ENCODE assay signal across 28 mouse cellular contexts in the genomic region with DNA sequence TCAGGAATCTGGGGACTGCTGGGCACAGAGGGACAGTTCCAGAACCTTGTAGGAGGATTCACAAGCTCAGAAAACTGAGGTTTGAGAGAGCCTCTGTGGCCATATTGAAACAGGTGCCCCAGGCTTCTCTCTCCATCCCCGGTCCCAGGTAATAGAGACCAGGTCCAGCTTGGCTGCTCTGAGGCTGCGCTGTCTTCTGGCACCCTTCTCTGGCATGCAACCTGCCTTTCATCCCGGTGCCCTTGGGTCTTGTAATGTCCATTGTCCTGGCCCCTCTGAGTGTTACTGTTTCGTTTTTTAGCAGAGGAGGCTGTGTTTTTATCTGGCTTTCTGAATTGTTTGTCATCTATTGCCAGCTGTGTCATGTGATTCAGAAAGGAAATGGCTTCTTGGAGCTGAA.
A peak's percentile ranks its signal among the peaks of the same experiment; 100 is the strongest.
DNase-seq lines count a peak whose midpoint lies in the region; ATAC-seq and TF ChIP-seq lines count a peak whose summit lies in the region.
"Had no signal": no experiment of that assay in that cellular context is flagged by ENCODE, and none has a peak within 500 bp of the region (broad histone marks: within the 10 kb centered on the region; RNA-seq: fewer than 3 reads in every experiment).

No protein-coding gene starts in this region.

- peak; percentile 22; the same call in 1 of the 2 replicates for ATAC-seq in heart, embryonic 12.5 days (ENCODE audit: insufficient number of reproducible peaks, low FRiP score)
- ATAC-seq in granulocyte monocyte progenitor cell, adult 5-6 weeks (replicated peaks; ENCODE audit: poor library complexity, severe bottlenecking), result no peak
- ATAC-seq: forebrain, embryonic 15.5 days; Patski had no signal

- no peaks in the 10 kb centered on the region for H3K36me3 ChIP-seq in heart, embryonic 12.5 days
- H3K36me3 ChIP-seq: embryonic facial prominence, embryonic 10.5 days; embryonic facial prominence, embryonic 13.5 days; forebrain, embryonic 12.5 days; forebrain, embryonic 15.5 days; G1E; heart, embryonic 15.5 days; hindbrain, embryonic 12.5 days; hindbrain, embryonic 15.5 days had no signal

- no peak for TF ChIP-seq CTCF in lung, adult 2 months (IDR thresholded peaks at IDR 0.05; ENCODE audit: insufficient read depth, low read length)

- TF ChIP-seq POLR2A in lung, adult 2 months (IDR thresholded peaks at IDR 0.05; ENCODE audit: borderline replicate concordance, extremely low read depth, low read depth, low read length), result no peak

- no peak overlapping the region for H3K27ac ChIP-seq in heart, embryonic 12.5 days (ENCODE audit: poor library complexity, severe bottlenecking)
- H3K27ac ChIP-seq: embryonic facial prominence, embryonic 10.5 days; embryonic facial prominence, embryonic 13.5 days; forebrain, embryonic 12.5 days; forebrain, embryonic 15.5 days; heart, embryonic 15.5 days; hindbrain, embryonic 12.5 days; hindbrain, embryonic 15.5 days had no signal

- no peak overlapping the region for H3K4me2 ChIP-seq in heart, embryonic 12.5 days
- H3K4me2 ChIP-seq: embryonic facial prominence, embryonic 13.5 days; forebrain, embryonic 12.5 days; forebrain, embryonic 15.5 days; heart, embryonic 11.5 days; heart, embryonic 15.5 days; hindbrain, embryonic 12.5 days; hindbrain, embryonic 15.5 days had no signal

- H3K4me3 ChIP-seq in heart, embryonic 12.5 days, result no peak overlapping the region
- peak overlapping the region; percentile 31 for H3K4me3 ChIP-seq in lung, adult 2 months (replicated peaks; ENCODE audit: extremely low read depth, low read depth, low read length)
- H3K4me3 ChIP-seq: embryonic facial prominence, embryonic 10.5 days; embryonic facial prominence, embryonic 13.5 days; erythroblast, embryonic 14.5 days; forebrain, embryonic 12.5 days; forebrain, embryonic 15.5 days; heart, embryonic 15.5 days; hindbrain, embryonic 12.5 days; hindbrain, embryonic 15.5 days had no signal

- H3K27me3 ChIP-seq in heart, embryonic 12.5 days (replicated peaks), result no peaks in the 10 kb centered on the region
- H3K27me3 ChIP-seq: CH12.LX; embryonic facial prominence, embryonic 13.5 days; forebrain, embryonic 12.5 days; forebrain, embryonic 15.5 days; heart, embryonic 15.5 days; hindbrain, embryonic 12.5 days; hindbrain, embryonic 15.5 days; Patski had no signal

- H3K4me1 ChIP-seq in heart, embryonic 12.5 days (replicated peaks), result no peaks in the 10 kb centered on the region; the same call in 1 of the 2 replicates
- H3K4me1 ChIP-seq in lung, adult 2 months (ENCODE audit: control insufficient read depth, insufficient read depth, low read length), result peaks cover 2% of the 10 kb centered on the region
- H3K4me1 ChIP-seq: embryonic facial prominence, embryonic 10.5 days; embryonic facial prominence, embryonic 13.5 days; forebrain, embryonic 12.5 days; forebrain, embryonic 15.5 days; heart, embryonic 15.5 days; hindbrain, embryonic 12.5 days; hindbrain, embryonic 15.5 days had no signal

- H3K9me3 ChIP-seq in heart, embryonic 12.5 days (replicated peaks), result no peaks in the 10 kb centered on the region
- H3K9me3 ChIP-seq: embryonic facial prominence, embryonic 10.5 days; embryonic facial prominence, embryonic 13.5 days; forebrain, embryonic 12.5 days; forebrain, embryonic 15.5 days; heart, embryonic 15.5 days; hindbrain, embryonic 12.5 days; hindbrain, embryonic 15.5 days had no signal

- no peak overlapping the region for H3K9ac ChIP-seq in heart, embryonic 12.5 days
- H3K9ac ChIP-seq: embryonic facial prominence, embryonic 13.5 days; forebrain, embryonic 12.5 days; forebrain, embryonic 15.5 days; heart, embryonic 15.5 days; hindbrain, embryonic 12.5 days; hindbrain, embryonic 15.5 days had no signal

- WGBS in heart, embryonic 12.5 days, result 65% methylated on average over 4 of the region's 4 CpGs
- 49% methylated on average over 4 of the region's 4 CpGs for WGBS in lung, adult 2 months

- DNase-seq in heart, postnatal 4 days, result no peak
- DNase-seq in lung, adult 2 months, result no peak
- no peak for DNase-seq in lung, postnatal 14 days
- DNase-seq in lung, postnatal 25 days (ENCODE audit: low spot score), result peak; percentile 12
- DNase-seq in lung, adult 18-20 months, result no peak
- DNase-seq: adrenal gland, postnatal 10 days; adrenal gland, postnatal 36 days; B cell, adult 2 months; cerebellum, adult 2 months; cerebellum, postnatal 10 days; cerebellum, postnatal 36 days; embryo, embryonic 11 days; gastrocnemius, postnatal 25 days; heart, postnatal 10 days had no signal
